Mouse (Mus musculus) stomach, embryonic 16.5 days (tissue): Measurements from ENCODE around the gene Cep85l. TPM values are rescaled to one million over a fixed set of nuclear protein-coding genes. Genes with fewer than 3 reads are reported as not detected.

Source experiments
- polyA plus RNA-seq: library from polyadenylated mRNA; unstranded; fragments of >200 nt; fragmentation: Nextera tagmentation; extraction: Ambion mirVana; gene quantifications from 2 replicates; pipeline ENCODE4 v1.2.1, GENCODE M21; 2015

Gene Cep85l
- polyA plus RNA-seq, 1 experiment from 2014 or later, result 3.1 TPM

Other genes with a start within 250 kb of the Cep85l start
- gene Pln, start 42.3 kb downstream of the Cep85l start, polyA plus RNA-seq, result 8.1 and 9.8 TPM in 2 replicates
- 68.6 and 77.3 TPM in 2 replicates for gene Asf1a, start 216.8 kb upstream of the Cep85l start, polyA plus RNA-seq